Comparison of ENCODE assay signal across 9 mouse cellular contexts in the genomic region with DNA sequence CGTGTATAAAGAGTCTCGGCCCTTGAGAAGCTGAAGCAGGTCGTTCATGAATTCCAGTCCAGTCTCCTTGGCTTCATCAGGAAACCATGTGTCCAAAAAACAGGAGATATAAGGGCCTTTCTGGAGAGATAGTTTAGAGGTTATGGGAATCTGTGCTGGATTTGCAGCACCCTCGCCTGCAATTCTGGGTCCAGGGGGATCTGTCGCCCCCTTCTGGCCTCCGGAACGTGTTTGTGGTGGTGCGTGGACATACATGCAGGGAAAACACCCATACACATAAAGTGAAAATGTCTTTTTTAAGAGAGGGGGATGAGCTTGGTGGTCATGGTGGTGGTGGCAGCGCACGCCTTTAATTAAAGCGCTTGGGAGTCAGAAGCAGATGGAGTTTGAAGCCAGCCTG. TPM values are rescaled to one million over a fixed set of nuclear protein-coding genes. Genes with fewer than 3 reads are reported as not detected.
DNase-seq lines count a peak whose midpoint lies in the region; ATAC-seq and TF ChIP-seq lines count a peak whose summit lies in the region.
"Had no signal": no experiment of that assay in that cellular context is flagged by ENCODE, and none has a peak within 500 bp of the region (broad histone marks: within the 10 kb centered on the region; RNA-seq: fewer than 3 reads in every experiment).

No protein-coding gene starts in this region.

- H3K36me3 ChIP-seq in splenic B cell, adult 2 months (ENCODE audit: control insufficient read depth, insufficient read depth, low read length, poor library complexity, severe bottlenecking): no peaks in the 10 kb centered on the region

- DNase-seq in CD4-positive, CD25-positive, alpha-beta regulatory T cell, adult 2 months (ENCODE audit: low read depth, low spot score): peak; percentile 61
- no peak for DNase-seq in left cerebral cortex, adult 2 months (ENCODE audit: extremely low spot score in 1 of 2, low spot score in 2 of 2)
- no peak for DNase-seq in left cerebral cortex, adult 8-10 months (ENCODE audit: low spot score in 2 of 2)
- DNase-seq in kidney, postnatal 25 days: peak; percentile 35 to 39
- DNase-seq in splenic B cell, adult 2 months (ENCODE audit: low read depth, low spot score): peak; percentile 38
- DNase-seq in layer of hippocampus, adult 9-10 months (ENCODE audit: low spot score): no peak

- no peak overlapping the region for H3K4me3 ChIP-seq in left cerebral cortex, adult 2 months

- H3K27ac ChIP-seq in left cerebral cortex, adult 2 months: no peak overlapping the region

- intact Hi-C loops in left cerebral cortex, adult 2 months (cut with DNase I): no loop called here

- ATAC-seq in CD4-positive, CD25-positive, alpha-beta regulatory T cell, adult 4 months: no peak
- ATAC-seq in activated CD4-positive, CD25-positive, alpha-beta regulatory T cell, adult 4 months: no peak

- TF ChIP-seq CTCF in left cerebral cortex, adult 2 months (IDR thresholded peaks at IDR 0.05): peak; percentile 29

- H3K27me3 ChIP-seq in splenic B cell, adult 2 months (ENCODE audit: control insufficient read depth, insufficient read depth, low read length, poor library complexity, severe bottlenecking): no peaks in the 10 kb centered on the region

RNA-seq across cellular contexts. Expression of gene Sbf1, which starts 1.0 kb away (rescaled TPM):
- polyA plus RNA-seq in CD4-positive, CD25-positive, alpha-beta regulatory T cell, adult 4 months (2017; shearing (Covaris generic)): 100 to 1,000 TPM in 1 of 2 experiments, 10 to 100 TPM in 1; 87.6 to 124 TPM
- total RNA-seq in left cerebral cortex, adult 2 months (2021): 100 to 1,000 TPM; 244 to 245 TPM
- 100 to 1,000 TPM; 230 to 240 (median 238) TPM for total RNA-seq in left cerebral cortex, adult 8-10 months (2022)
- polyA plus RNA-seq in activated CD4-positive, CD25-positive, alpha-beta regulatory T cell, adult 4 months (2017; shearing (Covaris generic)): 100 to 1,000 TPM in 1 of 2 experiments, 10 to 100 TPM in 1; 80.4 to 102 TPM

RNA-seq across cellular contexts. Expression of gene Adm2, which starts 6.4 kb away (rescaled TPM):
- polyA plus RNA-seq in CD4-positive, CD25-positive, alpha-beta regulatory T cell, adult 4 months (2017; shearing (Covaris generic)): not detected
- total RNA-seq in left cerebral cortex, adult 2 months (2021): not detected
- not detected for total RNA-seq in left cerebral cortex, adult 8-10 months (2022)
- polyA plus RNA-seq in activated CD4-positive, CD25-positive, alpha-beta regulatory T cell, adult 4 months (2017; shearing (Covaris generic)): not detected

RNA-seq across cellular contexts. Expression of gene Miox, which starts 18.1 kb away (rescaled TPM):
- not detected for polyA plus RNA-seq in CD4-positive, CD25-positive, alpha-beta regulatory T cell, adult 4 months (2017; shearing (Covaris generic))
- total RNA-seq in left cerebral cortex, adult 2 months (2021): not detected
- not detected for total RNA-seq in left cerebral cortex, adult 8-10 months (2022)
- not detected for polyA plus RNA-seq in activated CD4-positive, CD25-positive, alpha-beta regulatory T cell, adult 4 months (2017; shearing (Covaris generic))
- polyA plus RNA-seq: neural tube, embryonic 11.5 days had no signal

RNA-seq across cellular contexts. Expression of gene Lmf2, which starts 39.3 kb away (rescaled TPM):
- 10 to 100 TPM; 23.5 to 40.7 TPM for polyA plus RNA-seq in CD4-positive, CD25-positive, alpha-beta regulatory T cell, adult 4 months (2017; shearing (Covaris generic))
- 10 to 100 TPM; 18.8 to 19.8 TPM for total RNA-seq in left cerebral cortex, adult 2 months (2021)
- 10 to 100 TPM; 15.7 to 22.6 (median 19.9) TPM for total RNA-seq in left cerebral cortex, adult 8-10 months (2022)
- 10 to 100 TPM; 20.8 to 38.6 TPM for polyA plus RNA-seq in activated CD4-positive, CD25-positive, alpha-beta regulatory T cell, adult 4 months (2017; shearing (Covaris generic))

RNA-seq across cellular contexts. Expression of gene Ncaph2, which starts 39.4 kb away (rescaled TPM):
- 100 to 1,000 TPM; 189 to 193 TPM for polyA plus RNA-seq in CD4-positive, CD25-positive, alpha-beta regulatory T cell, adult 4 months (2017; shearing (Covaris generic))
- 100 to 1,000 TPM; 108 TPM for total RNA-seq in left cerebral cortex, adult 2 months (2021)
- total RNA-seq in left cerebral cortex, adult 8-10 months (2022): 100 to 1,000 TPM in 3 of 4 experiments, 10 to 100 TPM in 1; 98.3 to 110 (median 107) TPM
- polyA plus RNA-seq in activated CD4-positive, CD25-positive, alpha-beta regulatory T cell, adult 4 months (2017; shearing (Covaris generic)): 100 to 1,000 TPM; 141 to 171 TPM

Comparison
In these comparisons a context has a peak if more than half of its experiments do, and no peak if none do; other contexts are left out.
1. DNase-seq: peak in CD4-positive, CD25-positive, alpha-beta regulatory T cell, adult 2 months (single experiment), kidney, postnatal 25 days (2 of 2) and splenic B cell, adult 2 months (single experiment); none in left cerebral cortex, adult 2 months (0 of 2), left cerebral cortex, adult 8-10 months (0 of 2) and layer of hippocampus, adult 9-10 months (single experiment).